Mouse (Mus musculus): ENCODE measurements around the gene Pola1.

Pola1 gene

DNA sequence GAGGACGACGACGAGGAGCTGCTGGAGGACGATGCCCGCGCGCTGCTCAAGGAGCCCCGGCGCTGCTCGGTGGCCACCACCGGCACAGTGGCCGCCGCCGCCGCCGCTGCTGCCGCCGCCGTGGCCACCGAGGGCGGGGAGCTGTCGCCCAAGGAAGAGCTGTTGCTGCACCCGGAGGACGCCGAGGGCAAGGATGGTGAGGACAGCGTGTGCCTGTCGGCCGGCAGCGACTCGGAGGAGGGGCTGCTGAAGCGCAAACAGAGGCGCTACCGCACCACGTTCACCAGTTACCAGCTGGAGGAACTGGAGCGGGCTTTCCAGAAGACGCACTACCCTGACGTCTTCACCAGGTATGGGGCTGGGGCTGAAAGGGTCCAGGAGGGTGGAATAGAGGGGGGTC lies 342.9 kb downstream of the Pola1 start:
- no peak for DNase-seq (ENCODE audit: low spot score in 2 of 2)

DNA sequence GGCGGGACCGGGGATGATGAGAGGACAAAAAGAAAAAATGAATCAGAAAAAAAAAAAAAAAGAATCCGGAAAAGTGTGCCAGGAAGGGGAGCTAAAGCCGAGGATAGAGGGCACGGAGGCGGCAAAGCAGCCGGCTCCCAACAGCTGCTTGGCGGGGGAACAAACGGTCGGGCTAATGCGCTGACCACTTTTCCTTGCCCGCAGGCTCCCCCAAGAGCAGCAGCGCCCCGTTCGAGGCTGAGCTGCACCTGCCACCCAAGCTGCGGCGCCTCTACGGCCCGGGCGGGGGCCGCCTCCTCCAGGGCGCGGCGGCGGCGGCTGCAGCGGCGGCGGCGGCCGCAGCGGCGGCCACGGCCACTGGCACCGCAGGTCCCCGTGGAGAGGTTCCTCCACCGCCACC lies 343.6 kb downstream of the Pola1 start:
- no peak for DNase-seq (ENCODE audit: low spot score in 2 of 2)

DNA sequence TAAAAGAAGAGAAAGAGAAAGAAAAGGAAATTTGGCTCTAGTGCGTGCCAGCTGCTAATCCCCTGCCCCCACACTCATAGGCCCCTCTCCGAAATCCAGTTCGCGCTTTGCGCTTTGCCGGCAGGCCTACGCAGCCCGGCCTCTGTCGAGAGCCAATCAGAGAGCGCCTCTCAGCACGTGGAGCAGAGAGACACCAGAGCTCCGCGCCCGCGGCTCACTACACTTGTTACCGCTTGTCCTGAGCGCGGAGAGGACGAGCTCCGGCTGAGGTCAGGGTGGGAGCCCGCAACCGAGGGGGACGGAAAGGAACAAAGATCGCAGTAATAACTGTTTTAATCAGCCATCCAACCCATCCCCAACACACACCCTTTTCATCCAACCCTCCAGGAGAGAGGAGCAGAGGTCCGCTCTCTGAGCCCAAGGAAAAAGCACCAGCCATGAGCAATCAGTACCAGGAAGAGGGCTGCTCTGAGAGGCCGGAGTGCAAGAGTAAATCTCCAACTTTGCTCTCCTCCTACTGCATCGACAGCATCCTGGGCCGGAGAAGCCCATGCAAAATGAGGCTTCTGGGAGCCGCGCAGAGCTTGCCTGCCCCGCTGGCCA lies 345.6 kb downstream of the Pola1 start, which contains the start of gene Arx:
Arx (plus strand) TSS at position 155 of the 603 bp plus-strand sequence.
- peak; percentile 56 to 57 for DNase-seq (ENCODE audit: low spot score in 2 of 2)

DNA sequence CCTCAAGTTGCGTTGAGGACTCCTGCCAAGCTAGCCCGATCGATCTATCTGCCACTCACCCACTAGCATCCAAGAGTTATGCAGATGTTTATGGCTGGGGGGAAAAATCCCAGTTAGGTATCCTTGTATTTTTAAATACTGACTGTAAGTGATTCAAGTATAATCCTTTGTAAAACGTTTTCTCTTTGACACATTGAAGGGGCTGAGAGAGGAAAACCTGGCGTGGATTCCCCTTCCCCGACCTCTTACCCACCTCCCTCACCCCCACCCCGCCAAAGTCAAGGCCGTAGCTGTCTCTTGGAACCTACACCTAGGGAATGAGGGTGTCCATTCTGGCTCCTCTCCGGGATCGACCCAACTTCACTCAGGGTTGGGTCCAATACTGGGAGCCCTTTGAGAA lies 346.9 kb downstream of the Pola1 start:
- no peak for DNase-seq (ENCODE audit: low spot score in 2 of 2)

DNA sequence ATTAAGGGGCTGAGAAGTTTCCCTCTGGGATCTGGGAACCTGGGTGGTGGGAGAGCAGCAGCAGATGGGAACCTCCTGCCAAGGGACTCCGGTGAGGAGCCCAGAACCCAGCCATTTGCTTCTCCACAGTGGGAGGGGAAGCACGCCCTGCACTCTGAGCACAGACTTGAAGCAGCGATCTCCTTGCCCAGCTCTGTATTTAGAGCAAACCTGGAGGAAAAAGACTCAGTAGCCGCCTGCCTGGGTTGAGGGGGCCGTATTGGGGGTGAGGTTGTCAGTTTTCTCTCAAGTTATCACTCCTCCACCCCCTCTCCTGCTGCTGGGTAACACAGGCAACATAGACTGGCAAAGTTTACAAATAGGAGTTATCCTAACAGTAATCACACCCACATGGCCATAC lies 350.2 kb downstream of the Pola1 start:
- no peak for DNase-seq (ENCODE audit: low spot score in 2 of 2)

DNA sequence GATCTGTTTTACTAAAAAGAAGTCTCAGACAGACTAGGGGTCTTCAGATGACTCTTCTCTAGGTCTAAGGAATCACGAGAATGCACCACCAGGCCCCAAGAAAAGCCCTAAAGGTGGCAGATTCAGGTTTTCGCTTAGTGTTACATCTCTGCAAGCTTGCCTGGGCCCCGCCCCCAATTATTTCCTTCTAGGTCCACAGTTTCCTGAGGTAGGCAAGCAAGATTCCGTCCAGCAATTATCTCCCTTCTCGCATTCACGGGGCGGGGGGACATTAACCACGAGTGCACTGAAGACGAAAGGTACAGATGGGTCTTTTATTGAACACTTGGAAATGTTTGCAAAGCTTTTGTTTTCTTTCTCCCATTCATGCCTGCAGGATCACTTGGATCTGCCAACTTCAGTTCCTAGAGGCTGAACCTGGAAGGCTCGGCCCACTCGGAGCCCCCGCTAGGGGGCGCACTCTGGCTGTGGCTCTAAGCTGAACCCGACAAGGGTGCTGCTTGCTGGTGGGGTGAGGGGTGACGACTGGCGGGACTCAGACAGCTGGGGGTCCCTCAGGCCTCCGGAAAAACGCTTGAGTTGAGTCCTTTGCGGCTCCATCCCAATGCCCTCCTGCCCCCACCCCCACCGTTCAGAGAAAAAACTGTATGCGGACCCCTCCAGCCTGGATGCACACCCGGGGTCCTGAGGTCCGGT lies 350.8 kb downstream of the Pola1 start:
- no peak for DNase-seq (ENCODE audit: low spot score in 2 of 2)

DNA sequence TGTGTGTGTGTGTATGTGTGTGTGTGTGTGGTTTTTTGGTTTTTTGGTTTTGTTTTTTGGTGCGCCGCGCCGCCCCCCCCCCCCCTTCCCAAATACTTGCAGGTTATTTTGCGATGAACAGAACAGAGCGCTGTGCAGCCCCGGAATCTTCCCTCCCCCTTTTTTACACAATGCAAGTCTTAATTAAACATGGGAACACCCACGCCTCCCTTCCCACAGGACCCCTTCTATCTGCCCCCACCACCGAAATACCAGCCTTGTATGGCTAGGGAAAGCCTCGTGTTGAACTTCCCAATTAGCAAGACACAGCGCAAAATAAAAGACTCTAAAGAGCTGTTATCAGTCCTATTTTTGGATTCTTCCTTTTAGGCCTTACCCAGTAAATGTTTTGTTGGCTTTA lies 352.0 kb downstream of the Pola1 start:
- DNase-seq (ENCODE audit: low spot score in 2 of 2): no peak

DNA sequence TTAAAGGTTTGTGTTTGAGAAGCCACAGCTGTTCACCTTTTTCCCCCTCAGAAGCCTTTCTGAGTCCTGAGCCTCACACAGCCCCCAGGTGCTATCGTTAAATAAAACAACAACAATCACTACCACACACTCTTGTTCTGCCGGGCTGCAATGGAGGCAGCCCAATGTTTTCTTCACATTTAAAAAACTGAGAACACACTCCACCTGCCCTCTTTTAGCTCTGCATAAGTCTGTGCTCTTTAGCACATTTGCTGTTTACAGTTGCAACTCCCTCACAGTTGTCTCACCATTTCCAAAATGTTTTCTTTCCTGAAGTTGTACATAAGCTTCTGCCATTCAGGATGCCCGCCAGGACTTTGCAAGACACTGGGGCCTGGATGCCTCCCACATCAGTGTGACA lies 356.3 kb downstream of the Pola1 start:
- DNase-seq (ENCODE audit: low spot score in 2 of 2): no peak
